Mouse (Mus musculus): ENCODE measurements at regions not wholly inside any gene's neighbourhood (a gene's known extent, or its start where the extent isn't known, plus 50 kb on each side); places are given as distances from the start of the nearest gene placed in this dataset.
"Not testable (repeated sequence)": the region's sequence is repeated elsewhere in the genome, so short reads cannot be mapped to it uniquely, and the experiment has no call there.

GRCm38 (mm10) chr6:67954570-67954969, 419.0 kb upstream of the Tacstd2 start:
- H3K79me2 ChIP-seq (replicated peaks; ENCODE audit: control insufficient read depth, insufficient read depth, low read length); intact Hi-C loops (cut with DNase I); H3K4me3 ChIP-seq; H3K36me3 ChIP-seq (ENCODE audit: control insufficient read depth, insufficient read depth, low read length); H3K4me1 ChIP-seq (ENCODE audit: control insufficient read depth, insufficient read depth, low read length); H3K9ac ChIP-seq (ENCODE audit: low read depth, low read length); H3K27me3 ChIP-seq (ENCODE audit: control insufficient read depth, insufficient read depth, low read length); DNase-seq; H3K27ac ChIP-seq: not testable (repeated sequence)

DNA sequence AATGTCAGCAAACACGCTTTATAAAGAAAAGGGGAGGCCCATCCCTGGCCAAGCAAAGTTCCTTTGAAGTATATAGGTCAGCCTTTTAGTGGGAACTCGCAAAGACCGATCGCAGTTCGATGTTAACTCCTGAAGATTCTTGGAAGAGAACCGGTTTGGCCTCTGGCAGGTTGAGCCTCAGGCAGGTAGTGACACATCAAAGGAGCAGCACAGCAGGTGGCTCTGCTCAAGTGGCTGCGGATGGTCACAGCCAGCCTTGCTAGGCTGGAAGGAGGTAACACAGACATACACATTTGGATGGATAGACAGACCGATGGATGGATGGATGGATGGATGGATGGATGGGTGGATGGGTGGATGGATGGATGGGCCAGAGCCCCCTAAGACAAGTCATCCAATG, 395.9 kb upstream of the Tacstd2 start:
- H3K27me3 ChIP-seq (ENCODE audit: control insufficient read depth, insufficient read depth, low read length); H3K27ac ChIP-seq; H3K9ac ChIP-seq (ENCODE audit: low read depth, low read length); DNase-seq; H3K36me3 ChIP-seq (ENCODE audit: control insufficient read depth, insufficient read depth, low read length); H3K4me3 ChIP-seq; intact Hi-C loops (cut with DNase I); H3K4me1 ChIP-seq (ENCODE audit: control insufficient read depth, insufficient read depth, low read length); H3K79me2 ChIP-seq (replicated peaks; ENCODE audit: control insufficient read depth, insufficient read depth, low read length): not testable (repeated sequence)
- 33% methylated on average over 8 of the region's 8 CpGs for WGBS

- intact Hi-C loops (cut with DNase I): loop anchor here (5.0 kb wide), 1 partner anchor 450 kb away; no protein-coding TSS in a partner anchor
- H3K27ac ChIP-seq: no peak overlapping the region
- no peak for TF ChIP-seq CTCF (IDR thresholded peaks at IDR 0.05)
- no peak for TF ChIP-seq EP300 (IDR thresholded peaks at IDR 0.05; ENCODE audit: insufficient read depth, low read depth, low read length)
- TF ChIP-seq POLR2A (IDR thresholded peaks at IDR 0.05; ENCODE audit: insufficient read depth, low read depth, low read length): no peak
Measured at GRCm38 (mm10) chr6:67922537-67922936, 386.9 kb upstream of the Tacstd2 start.

DNA sequence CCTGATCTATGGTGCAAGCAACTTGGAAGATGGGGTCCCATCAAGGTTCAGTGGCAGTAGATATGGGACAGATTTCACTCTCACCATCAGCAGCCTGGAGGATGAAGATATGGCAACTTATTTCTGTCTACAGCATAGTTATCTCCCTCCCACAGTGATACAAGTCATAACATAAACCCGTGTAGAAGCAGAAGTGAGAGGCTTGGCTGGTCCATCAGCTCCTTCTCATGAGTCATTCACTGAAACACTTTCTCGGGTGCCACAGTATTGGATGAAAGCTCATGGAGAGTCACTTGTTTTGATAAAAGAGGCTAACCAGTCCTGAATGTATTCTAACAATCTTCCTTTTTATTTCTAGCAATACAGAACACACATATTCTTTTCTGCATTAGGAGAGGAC, 378.3 kb upstream of the Tacstd2 start:
- H3K4me1 ChIP-seq (ENCODE audit: control insufficient read depth, insufficient read depth, low read length): no peaks in the 10 kb centered on the region
- 36% methylated on average over 2 of the region's 2 CpGs for WGBS
- TF ChIP-seq CTCF (IDR thresholded peaks at IDR 0.05) (no peak), EP300 (IDR thresholded peaks at IDR 0.05; ENCODE audit: insufficient read depth, low read depth, low read length) (no peak), POLR2A (IDR thresholded peaks at IDR 0.05; ENCODE audit: insufficient read depth, low read depth, low read length) (no peak)

More at GRCm38 (mm10) chr6:67922537-67922936, 386.9 kb upstream of the Tacstd2 start:
- no peaks in the 10 kb centered on the region for H3K4me1 ChIP-seq (ENCODE audit: control insufficient read depth, insufficient read depth, low read length)
- no peaks in the 10 kb centered on the region for H3K79me2 ChIP-seq (replicated peaks; ENCODE audit: control insufficient read depth, insufficient read depth, low read length)
- H3K9ac ChIP-seq (ENCODE audit: low read depth, low read length): no peak overlapping the region
- no peak overlapping the region for H3K4me3 ChIP-seq
- DNase-seq: no peak
- H3K36me3 ChIP-seq (ENCODE audit: control insufficient read depth, insufficient read depth, low read length): no peaks in the 10 kb centered on the region
- no peaks in the 10 kb centered on the region for H3K27me3 ChIP-seq (ENCODE audit: control insufficient read depth, insufficient read depth, low read length)

DNA sequence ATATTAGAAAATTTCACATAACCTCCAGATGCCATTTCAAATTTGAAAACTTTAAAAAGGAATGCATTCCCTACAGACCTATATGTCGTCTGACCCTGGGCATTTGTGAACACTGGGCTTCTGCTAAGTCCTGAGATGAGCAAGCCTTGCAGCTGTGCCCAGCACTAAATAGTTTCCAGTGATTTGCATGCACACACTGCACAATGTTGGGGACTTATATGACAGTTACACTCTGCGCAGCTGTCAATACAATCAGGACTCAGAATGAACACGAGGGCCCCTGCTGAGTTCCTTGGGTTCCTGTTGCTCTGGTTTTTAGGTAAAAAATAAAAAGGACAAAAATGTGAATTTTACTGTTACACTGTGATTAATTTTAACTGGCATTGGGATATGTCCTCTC, 377.7 kb upstream of the Tacstd2 start:
- WGBS: 72% methylated on average over 3 of the region's 3 CpGs
- Histone ChIP-seq H3K27me3 (ENCODE audit: control insufficient read depth, insufficient read depth, low read length) (no peaks in the 10 kb centered on the region), H3K4me3 (no peak overlapping the region), H3K27ac (no peak overlapping the region), H3K4me1 (ENCODE audit: control insufficient read depth, insufficient read depth, low read length) (no peaks in the 10 kb centered on the region), H3K36me3 (ENCODE audit: control insufficient read depth, insufficient read depth, low read length) (no peaks in the 10 kb centered on the region), H3K9ac (ENCODE audit: low read depth, low read length) (no peak overlapping the region), H3K79me2 (replicated peaks; ENCODE audit: control insufficient read depth, insufficient read depth, low read length) (no peaks in the 10 kb centered on the region)
- intact Hi-C loops (cut with DNase I): no loop called here
- no peak for DNase-seq
- TF ChIP-seq POLR2A (IDR thresholded peaks at IDR 0.05; ENCODE audit: insufficient read depth, low read depth, low read length) (no peak), EP300 (IDR thresholded peaks at IDR 0.05; ENCODE audit: insufficient read depth, low read depth, low read length) (no peak), CTCF (IDR thresholded peaks at IDR 0.05) (no peak)

More for the DNA sequence above, 378.3 kb upstream of the Tacstd2 start:
- no peaks in the 10 kb centered on the region for H3K79me2 ChIP-seq (replicated peaks; ENCODE audit: control insufficient read depth, insufficient read depth, low read length)
- H3K27ac ChIP-seq: no peak overlapping the region
- no peak overlapping the region for H3K4me3 ChIP-seq
- no peaks in the 10 kb centered on the region for H3K36me3 ChIP-seq (ENCODE audit: control insufficient read depth, insufficient read depth, low read length)
- no peaks in the 10 kb centered on the region for H3K27me3 ChIP-seq (ENCODE audit: control insufficient read depth, insufficient read depth, low read length)
- H3K9ac ChIP-seq (ENCODE audit: low read depth, low read length): no peak overlapping the region
- intact Hi-C loops (cut with DNase I): no loop called here
- DNase-seq: no peak

DNA sequence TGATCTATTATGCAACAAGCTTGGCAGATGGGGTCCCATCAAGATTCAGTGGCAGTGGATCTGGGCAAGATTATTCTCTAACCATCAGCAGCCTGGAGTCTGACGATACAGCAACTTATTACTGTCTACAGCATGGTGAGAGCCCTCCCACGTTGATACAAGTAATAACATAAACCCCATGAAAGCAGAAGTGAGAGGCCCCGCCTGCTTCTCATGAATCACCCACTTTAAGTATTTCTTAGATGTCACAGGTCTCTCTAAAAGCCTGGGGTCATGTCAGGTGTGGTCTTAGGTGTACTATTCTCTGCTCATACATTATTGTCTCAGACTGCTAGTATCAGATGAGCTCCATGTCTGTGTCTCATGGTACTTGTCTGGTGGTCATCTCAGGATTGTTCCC, 360.9 kb upstream of the Tacstd2 start:
- H3K4me3 ChIP-seq: no peak overlapping the region

DNA sequence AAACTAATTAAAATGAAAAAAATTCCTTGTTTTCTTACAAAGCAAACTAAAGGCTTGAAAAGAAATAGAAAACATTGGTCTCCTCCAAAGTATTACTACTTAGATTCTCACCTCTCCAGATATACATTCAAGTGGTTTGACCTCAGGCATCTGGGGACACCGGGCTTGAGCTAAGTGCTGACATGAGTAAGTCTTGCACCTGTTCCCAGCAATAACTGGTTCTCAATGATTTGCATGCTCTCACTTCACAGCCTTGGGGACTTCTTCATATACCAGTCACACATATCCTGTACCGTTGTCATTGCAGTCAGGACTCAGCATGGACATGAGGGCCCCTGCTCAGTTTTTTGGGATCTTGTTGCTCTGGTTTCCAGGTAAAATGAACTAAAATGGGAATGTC, 360.3 kb upstream of the Tacstd2 start:
- WGBS: 74% methylated on average over 2 of the region's 2 CpGs
- TF ChIP-seq POLR2A (IDR thresholded peaks at IDR 0.05; ENCODE audit: insufficient read depth, low read depth, low read length) (no peak), CTCF (IDR thresholded peaks at IDR 0.05) (no peak), EP300 (IDR thresholded peaks at IDR 0.05; ENCODE audit: insufficient read depth, low read depth, low read length) (no peak)
- H3K36me3 ChIP-seq (ENCODE audit: control insufficient read depth, insufficient read depth, low read length): no peaks in the 10 kb centered on the region
- no peak overlapping the region for H3K4me3 ChIP-seq
- DNase-seq: no peak
- H3K79me2 ChIP-seq (replicated peaks; ENCODE audit: control insufficient read depth, insufficient read depth, low read length): no peaks in the 10 kb centered on the region
- H3K9ac ChIP-seq (ENCODE audit: low read depth, low read length): no peak overlapping the region
- H3K27ac ChIP-seq: no peak overlapping the region
- H3K27me3 ChIP-seq (ENCODE audit: control insufficient read depth, insufficient read depth, low read length): no peaks in the 10 kb centered on the region
- intact Hi-C loops (cut with DNase I): no loop called here
- no peaks in the 10 kb centered on the region for H3K4me1 ChIP-seq (ENCODE audit: control insufficient read depth, insufficient read depth, low read length)

More for the DNA sequence above, 360.9 kb upstream of the Tacstd2 start:
- no peaks in the 10 kb centered on the region for H3K79me2 ChIP-seq (replicated peaks; ENCODE audit: control insufficient read depth, insufficient read depth, low read length)
- H3K4me1 ChIP-seq (ENCODE audit: control insufficient read depth, insufficient read depth, low read length): no peaks in the 10 kb centered on the region
- 53% methylated on average over 3 of the region's 3 CpGs for WGBS
- no peaks in the 10 kb centered on the region for H3K27me3 ChIP-seq (ENCODE audit: control insufficient read depth, insufficient read depth, low read length)
- DNase-seq: no peak
- intact Hi-C loops (cut with DNase I): no loop called here
- no peak overlapping the region for H3K27ac ChIP-seq
- no peak overlapping the region for H3K9ac ChIP-seq (ENCODE audit: low read depth, low read length)
- H3K36me3 ChIP-seq (ENCODE audit: control insufficient read depth, insufficient read depth, low read length): no peaks in the 10 kb centered on the region
- no peak for TF ChIP-seq POLR2A (IDR thresholded peaks at IDR 0.05; ENCODE audit: insufficient read depth, low read depth, low read length)
